Mouse (Mus musculus) intestine, embryonic 14.5 days (tissue): Measurements from ENCODE around the gene Zdhhc13. TPM values are rescaled to one million over a fixed set of nuclear protein-coding genes. Genes with fewer than 3 reads are reported as not detected.

Experiments
- ATAC-seq: fragments of 200-750 bp; cut with Nextera tagmentation; replicated peaks from 2 replicates; pipeline ENCODE4 v1.8.0; 2017; ENCODE audit warnings: low read depth, moderate number of reproducible peaks, moderate TSS enrichment, moderate library complexity; ENCODE audit not compliant: low FRiP score, low TSS enrichment
- DNase-seq: peaks from one replicate; pipeline ENCODE4 v3.0.0-alpha.2; 2018; ENCODE audit warnings: low spot score
- H3K27ac ChIP-seq: fragments of 300-500 bp; sonication (generic); 2 replicates; pipeline ENCODE4 v1.5.1; 2014; ENCODE audit warnings: low read depth, mild to moderate bottlenecking, control low read depth
- H3K27me3 ChIP-seq: fragments of 300-500 bp; sonication (generic); replicated peaks from 2 replicates; pipeline ENCODE4 v1.6.1; 2014; ENCODE audit warnings: low read length, control low read depth; ENCODE audit not compliant: control insufficient read depth, insufficient read depth
- H3K36me3 ChIP-seq: fragments of 300-500 bp; sonication (generic); 2 replicates; pipeline ENCODE4 v1.6.1; 2014; ENCODE audit warnings: low read length, control low read depth; ENCODE audit not compliant: control insufficient read depth, insufficient read depth
- H3K4me1 ChIP-seq: fragments of 300-500 bp; sonication (generic); replicated peaks from 2 replicates; pipeline ENCODE4 v1.6.1; 2014; ENCODE audit warnings: low read length, control low read depth, mixed read lengths; ENCODE audit not compliant: control insufficient read depth, insufficient read depth
- H3K4me2 ChIP-seq: fragments of 300-500 bp; sonication (generic); 2 replicates; pipeline ENCODE4 v1.6.1; 2014; ENCODE audit warnings: low read length
- H3K4me3 ChIP-seq: fragments of 300-500 bp; sonication (generic); 2 replicates; pipeline ENCODE4 v1.5.1; 2014; ENCODE audit warnings: low read depth, low read length, control low read depth, mixed read lengths
- H3K9ac ChIP-seq: fragments of 300-500 bp; sonication (generic); 2 replicates; pipeline ENCODE4 v1.6.1; 2014; ENCODE audit warnings: mild to moderate bottlenecking, low read length
- H3K9me3 ChIP-seq: fragments of 300-500 bp; sonication (generic); 2 replicates; pipeline ENCODE4 v1.6.1; 2016; ENCODE audit warnings: low read length, control low read depth; ENCODE audit not compliant: control insufficient read depth
- WGBS: fragments of 180-500 bp; shearing (Covaris S2); extraction: QIAGEN DNeasy Blood & Tissue Kit; methylation state at CpG from one replicate; pipeline ENCODE4 v1.1.7; 2014; 5-methylcytosine and 5-hydroxymethylcytosine counted together
- polyA plus RNA-seq: library from polyadenylated mRNA; unstranded; fragments of >200 nt; fragmentation: Nextera tagmentation; extraction: Ambion mirVana; gene quantifications from 2 replicates; pipeline ENCODE4 v1.2.1, GENCODE M21; 2014

Gene Zdhhc13
- polyA plus RNA-seq, 1 experiment from 2014 or later: 39.0 TPM

- 94% methylated on average over 3 of the region's 3 CpGs for WGBS
- no peak for ATAC-seq
- DNase-seq: no peak
- no peaks in the 10 kb centered on the region for H3K9me3 ChIP-seq
- H3K36me3 ChIP-seq: no peaks in the 10 kb centered on the region
- no peak overlapping the region for H3K4me2 ChIP-seq
- H3K27ac ChIP-seq: no peak overlapping the region
- no peaks in the 10 kb centered on the region for H3K4me1 ChIP-seq
- H3K9ac ChIP-seq: no peak overlapping the region
- H3K27me3 ChIP-seq: no peaks in the 10 kb centered on the region
- H3K4me3 ChIP-seq: no peak overlapping the region
Observed at GRCm38 (mm10) chr7:48855461-48855860, 66.7 kb downstream of the Zdhhc13 start.

- no peaks in the 10 kb centered on the region for H3K27me3 ChIP-seq
- H3K9me3 ChIP-seq: no peaks in the 10 kb centered on the region
- DNase-seq: no peak
- no peak overlapping the region for H3K4me2 ChIP-seq
- H3K27ac ChIP-seq: no peak overlapping the region
- no peak overlapping the region for H3K9ac ChIP-seq
- H3K4me1 ChIP-seq: no peaks in the 10 kb centered on the region
- H3K4me3 ChIP-seq: no peak overlapping the region
- no peaks in the 10 kb centered on the region for H3K36me3 ChIP-seq
- 43% methylated on average over 1 of the region's 1 CpGs for WGBS
- ATAC-seq: no peak
Observed at GRCm38 (mm10) chr7:48858257-48858656, 69.5 kb downstream of the Zdhhc13 start.

- Histone ChIP-seq H3K27ac (no peak overlapping the region), H3K4me1 (no peaks in the 10 kb centered on the region), H3K27me3 (no peaks in the 10 kb centered on the region), H3K36me3 (no peaks in the 10 kb centered on the region), H3K9me3 (no peaks in the 10 kb centered on the region), H3K4me2 (no peak overlapping the region), H3K4me3 (no peak overlapping the region), H3K9ac (no peak overlapping the region)
- ATAC-seq: no peak
- 80% methylated on average over 4 of the region's 4 CpGs for WGBS
- no peak for DNase-seq
Observed at GRCm38 (mm10) chr7:48859362-48859761, 70.6 kb downstream of the Zdhhc13 start.

GRCm38 (mm10) chr7:48860948-48861347, 72.1 kb downstream of the Zdhhc13 start:
- Histone ChIP-seq H3K4me1 (no peaks in the 10 kb centered on the region), H3K36me3 (peaks cover 8% of the 10 kb centered on the region), H3K9me3 (no peaks in the 10 kb centered on the region), H3K9ac (no peak overlapping the region), H3K4me2 (no peak overlapping the region), H3K27me3 (no peaks in the 10 kb centered on the region), H3K27ac (no peak overlapping the region), H3K4me3 (no peak overlapping the region)
- no peak for DNase-seq
- WGBS: 36% methylated on average over 1 of the region's 1 CpGs
- no peak for ATAC-seq

- H3K9me3 ChIP-seq: no peaks in the 10 kb centered on the region
- no peak overlapping the region for H3K4me3 ChIP-seq
- no peaks in the 10 kb centered on the region for H3K27me3 ChIP-seq
- H3K4me2 ChIP-seq: no peak overlapping the region
- H3K27ac ChIP-seq: no peak overlapping the region
- H3K36me3 ChIP-seq: peaks cover 17% of the 10 kb centered on the region
- ATAC-seq: no peak
- 94% methylated on average over 4 of the region's 4 CpGs for WGBS
- no peak overlapping the region for H3K9ac ChIP-seq
- DNase-seq: no peak
- no peaks in the 10 kb centered on the region for H3K4me1 ChIP-seq
Observed at GRCm38 (mm10) chr7:48861796-48862195, 73.0 kb downstream of the Zdhhc13 start.

GRCm38 (mm10) chr7:48864199-48864598, 75.4 kb downstream of the Zdhhc13 start:
- no peak for ATAC-seq
- Histone ChIP-seq H3K27me3 (no peaks in the 10 kb centered on the region), H3K4me2 (no peak overlapping the region), H3K9me3 (no peaks in the 10 kb centered on the region), H3K36me3 (peaks cover 41% of the 10 kb centered on the region), H3K9ac (no peak overlapping the region), H3K4me3 (no peak overlapping the region), H3K27ac (no peak overlapping the region), H3K4me1 (no peaks in the 10 kb centered on the region)
- DNase-seq: no peak

- no peak overlapping the region for H3K4me3 ChIP-seq
- ATAC-seq: no peak
- 90% methylated on average over 9 of the region's 9 CpGs for WGBS
Observed at GRCm38 (mm10) chr7:48864671-48865458, 76.1 kb downstream of the Zdhhc13 start.

GRCm38 (mm10) chr7:48867576-48867975, 78.8 kb downstream of the Zdhhc13 start:
- Histone ChIP-seq H3K36me3 (peaks cover 75% of the 10 kb centered on the region), H3K27ac (no peak overlapping the region), H3K4me2 (no peak overlapping the region), H3K4me1 (no peaks in the 10 kb centered on the region), H3K4me3 (no peak overlapping the region), H3K27me3 (no peaks in the 10 kb centered on the region), H3K9me3 (no peaks in the 10 kb centered on the region), H3K9ac (no peak overlapping the region)
- ATAC-seq (no peak), DNase-seq (no peak)
- 91% methylated on average over 18 of the region's 18 CpGs for WGBS

More at GRCm38 (mm10) chr7:48864671-48865458, 76.1 kb downstream of the Zdhhc13 start:
- H3K9ac ChIP-seq: no peak overlapping the region
- H3K27me3 ChIP-seq: no peaks in the 10 kb centered on the region
- peaks cover 47% of the 10 kb centered on the region for H3K36me3 ChIP-seq
- H3K4me1 ChIP-seq: no peaks in the 10 kb centered on the region
- no peak overlapping the region for H3K27ac ChIP-seq
- DNase-seq: no peak
- no peak overlapping the region for H3K4me2 ChIP-seq
- H3K9me3 ChIP-seq: no peaks in the 10 kb centered on the region

GRCm38 (mm10) chr7:48870144-48870543, 81.3 kb downstream of the Zdhhc13 start:
- Histone ChIP-seq H3K27ac (no peak overlapping the region), H3K9me3 (no peaks in the 10 kb centered on the region), H3K9ac (no peak overlapping the region), H3K4me1 (no peaks in the 10 kb centered on the region), H3K4me2 (no peak overlapping the region), H3K4me3 (no peak overlapping the region), H3K36me3 (peaks cover 100% of the 10 kb centered on the region), H3K27me3 (no peaks in the 10 kb centered on the region)
- ATAC-seq: no peak
- DNase-seq: no peak
- WGBS: 83% methylated on average over 6 of the region's 6 CpGs
